Mouse (Mus musculus) left cerebral cortex, postnatal 14 days (tissue): ENCODE measurements around the gene Lsm2. TPM values are rescaled to one million over a fixed set of nuclear protein-coding genes. Genes with fewer than 3 reads are reported as not detected.
"Not testable (repeated sequence)": the region's sequence is repeated elsewhere in the genome, so short reads cannot be mapped to it uniquely, and the experiment has no call there.

Source experiments
- DNase-seq, 2 experiments: peaks; one replicate each; pipeline ENCODE4 v3.0.0; 2021 to 2022; ENCODE audit warnings: low spot score in 2 of 2, mixed read lengths in 1 of 2
- intact Hi-C: fragments of 180-260 bp; cut with DNase I; formaldehyde crosslinking; loops from one replicate; pipeline ENCODE4 v1.15.1; 2025
- total RNA-seq, 2 experiments: library from RNA; stranded (reverse); gene quantifications; 2 replicates each; pipeline ENCODE4 v1.2.3; 2021

Gene Lsm2
- total RNA-seq, 2 experiments from 2014 or later: 19.9 to 25.7 TPM

DNA sequence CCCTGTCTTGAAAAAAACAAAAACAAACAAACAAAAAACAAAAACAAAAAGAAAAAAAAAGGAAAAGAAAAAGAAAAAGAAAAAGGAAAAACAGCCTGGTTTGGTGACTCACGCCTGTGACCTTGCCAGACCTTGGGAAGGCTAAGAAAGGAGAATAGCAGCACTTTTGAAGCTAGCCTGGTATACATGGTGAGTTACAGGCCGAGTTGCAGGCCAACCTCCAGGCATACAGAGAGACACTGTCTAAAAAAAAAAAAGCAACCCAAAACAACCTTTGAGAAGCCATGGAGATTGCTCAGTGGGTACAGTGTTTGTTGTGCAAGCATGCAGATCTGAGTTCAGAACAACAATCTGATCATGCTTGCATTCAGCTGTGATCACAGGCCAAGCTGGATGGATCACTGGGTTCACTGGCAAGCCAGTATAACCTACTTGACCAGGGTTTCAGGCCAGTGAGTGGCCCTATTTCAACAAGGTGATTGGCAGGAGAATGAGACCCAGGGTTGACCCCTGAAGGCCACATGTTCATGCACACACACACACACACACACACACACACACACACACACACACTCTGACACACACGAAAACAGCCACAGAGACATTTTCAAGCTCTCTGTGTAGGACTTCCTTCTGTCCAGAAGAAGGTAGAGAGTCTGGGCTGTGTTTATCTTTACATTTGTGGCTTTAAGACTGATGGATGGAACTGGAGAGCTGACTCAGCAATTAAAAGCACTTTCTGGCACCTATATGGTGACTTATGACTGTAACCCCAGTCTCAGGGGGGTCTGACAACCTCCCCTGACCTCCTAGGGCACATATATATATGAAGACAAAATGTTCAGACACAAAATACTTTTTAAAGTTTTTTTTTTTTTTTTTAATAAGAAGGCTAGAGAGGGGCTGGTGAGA lies 5.8 kb upstream of the Lsm2 start:
- DNase-seq: no peak
- intact Hi-C loops: no loop called here

DNA sequence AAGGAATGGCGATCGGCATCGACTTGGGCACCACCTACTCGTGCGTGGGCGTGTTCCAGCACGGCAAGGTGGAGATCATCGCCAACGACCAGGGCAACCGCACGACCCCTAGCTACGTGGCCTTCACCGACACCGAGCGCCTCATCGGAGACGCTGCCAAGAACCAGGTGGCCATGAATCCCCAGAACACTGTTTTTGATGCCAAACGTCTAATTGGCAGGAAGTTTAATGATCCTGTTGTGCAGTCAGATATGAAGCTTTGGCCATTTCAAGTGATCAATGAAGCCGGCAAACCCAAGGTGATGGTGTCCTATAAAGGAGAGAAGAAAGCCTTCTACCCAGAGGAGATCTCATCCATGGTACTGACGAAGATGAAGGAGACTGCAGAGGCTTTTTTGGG lies 4.7 kb upstream of the Lsm2 start:
- intact Hi-C loops: no loop called here
- DNase-seq: no peak

DNA sequence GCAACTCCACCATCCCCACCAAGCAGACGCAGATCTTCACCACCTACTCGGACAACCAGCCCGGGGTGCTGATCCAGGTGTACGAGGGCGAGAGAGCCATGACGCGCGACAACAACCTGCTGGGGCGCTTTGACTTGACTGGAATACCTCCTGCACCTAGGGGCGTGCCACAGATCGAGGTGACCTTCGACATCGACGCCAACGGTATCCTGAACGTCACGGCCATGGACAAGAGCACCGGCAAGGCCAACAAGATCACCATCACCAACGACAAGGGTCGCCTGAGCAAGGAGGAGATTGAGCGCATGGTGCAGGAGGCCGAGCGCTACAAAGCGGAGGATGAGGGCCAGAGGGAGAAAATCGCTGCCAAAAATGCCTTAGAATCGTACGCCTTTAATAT lies 3.4 kb upstream of the Lsm2 start:
- intact Hi-C loops: no loop called here
- DNase-seq: no peak

DNA sequence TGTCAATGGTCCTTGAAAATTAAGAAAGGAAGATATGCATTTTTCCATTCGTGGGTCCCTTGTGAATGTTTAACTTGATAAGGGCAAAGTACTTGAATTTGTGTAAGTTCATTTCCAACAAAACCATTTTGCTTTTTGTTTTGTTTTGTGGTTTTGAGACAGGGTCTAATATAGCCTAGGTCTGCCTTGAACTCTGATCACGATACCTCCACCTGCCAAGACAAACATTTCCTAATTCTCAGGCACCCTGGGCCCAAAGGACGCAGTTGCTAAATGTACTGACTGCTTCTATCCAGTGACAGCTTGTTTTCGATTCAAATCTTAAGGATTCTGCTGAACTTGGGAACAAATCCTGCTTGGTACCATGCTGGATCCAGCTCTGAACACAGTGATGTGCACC lies 2.0 kb upstream of the Lsm2 start:
- intact Hi-C loops: loop anchor here (5.0 kb wide), 2 partner anchors 57 to 127 kb away; partner anchors contain the start of genes Nelfe and Skiv2l
- no peak for DNase-seq

DNA sequence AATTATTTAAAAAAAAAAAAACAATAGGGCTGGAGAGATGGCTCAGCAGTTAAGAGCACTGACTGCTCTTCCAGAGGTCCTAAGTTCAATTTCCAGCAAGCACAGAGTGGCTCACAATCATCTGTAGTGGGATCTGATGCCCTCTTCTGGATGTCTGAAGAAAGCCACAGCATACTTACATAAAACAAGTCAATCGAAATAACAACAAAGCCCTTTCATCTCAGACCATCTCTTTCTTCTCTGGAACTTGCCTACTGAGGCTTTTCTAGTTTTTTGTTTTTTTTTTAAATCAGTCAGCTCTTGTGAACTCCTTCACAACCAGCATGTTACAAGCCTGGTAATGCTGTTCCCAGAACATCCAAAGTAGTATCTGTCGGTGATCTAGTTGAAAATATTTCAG lies 1.0 kb upstream of the Lsm2 start:
- peak in 1 of 2 experiments; percentile 57 for DNase-seq
- intact Hi-C loops: loop anchor here (5.0 kb wide), 2 partner anchors 58 to 128 kb away; partner anchors contain the start of genes Nelfe and Skiv2l

DNA sequence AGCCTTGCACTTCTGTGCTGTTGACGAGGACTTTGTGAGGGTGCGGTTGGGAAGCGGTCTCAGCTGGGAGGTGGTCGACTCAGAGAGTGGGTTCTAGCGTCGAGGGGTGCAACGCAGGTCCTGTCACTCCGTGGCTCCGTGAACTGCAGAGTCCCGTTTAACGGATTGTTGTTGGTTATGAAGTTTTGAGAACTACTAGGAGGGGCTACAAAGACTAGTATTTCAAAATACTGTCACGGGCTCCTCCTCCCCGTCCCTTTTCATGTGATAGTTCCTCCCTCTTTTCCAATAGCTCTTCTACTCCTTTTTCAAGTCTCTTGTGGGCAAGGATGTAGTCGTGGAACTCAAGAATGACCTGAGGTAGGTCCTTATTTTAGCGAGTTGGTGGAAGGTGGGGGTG lies 666 bp downstream of the Lsm2 start:
- no peak for DNase-seq
- intact Hi-C loops: loop anchor here (2.0 to 5.0 kb wide), 3 partner anchors 30 to 130 kb away; partner anchors contain the start of genes Nelfe and Skiv2l

DNA sequence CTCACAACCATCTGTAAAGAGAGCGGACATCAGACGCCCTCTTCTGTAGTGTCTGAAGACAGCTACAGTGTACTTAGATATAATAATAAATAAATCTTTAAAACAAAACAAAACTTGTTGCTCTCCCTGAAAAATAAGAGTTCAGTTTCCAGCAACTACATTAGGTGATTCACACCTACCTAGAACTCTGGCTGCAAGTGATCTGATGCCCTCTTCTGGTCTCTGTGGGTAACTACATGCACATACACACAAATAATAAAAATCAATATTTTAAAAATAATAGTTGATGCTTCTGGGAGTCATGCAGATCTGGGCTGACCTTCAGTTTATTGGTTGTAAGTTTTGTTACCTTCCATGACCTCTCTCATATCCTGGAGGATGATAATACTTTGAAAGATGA lies 2.6 kb downstream of the Lsm2 start:
- peak in 1 of 2 experiments; percentile 23 for DNase-seq
- intact Hi-C loops: loop anchor here (5.0 kb wide), 2 partner anchors 62 to 132 kb away; partner anchors contain the start of genes Nelfe and Skiv2l

DNA sequence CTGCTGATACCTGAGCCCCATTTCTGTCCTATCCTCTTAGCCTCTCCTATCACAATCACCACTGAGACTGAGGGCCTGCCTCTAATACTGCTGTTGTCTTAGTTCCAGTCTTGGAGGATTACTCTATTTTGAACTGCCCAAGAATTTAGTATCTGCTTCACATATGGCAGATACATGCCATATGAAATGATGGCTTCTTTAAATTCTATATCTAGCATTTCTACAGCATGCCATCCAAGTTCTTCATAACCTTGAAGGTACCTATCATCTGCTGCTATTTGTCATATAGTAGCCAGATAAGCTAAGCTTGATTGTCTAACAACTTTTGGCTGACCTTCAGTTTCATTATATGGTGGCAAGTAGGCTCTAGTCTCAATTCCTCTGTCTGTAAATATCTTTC lies 13.1 kb downstream of the Lsm2 start:
- intact Hi-C loops: no loop called here
- DNase-seq: no peak

DNA sequence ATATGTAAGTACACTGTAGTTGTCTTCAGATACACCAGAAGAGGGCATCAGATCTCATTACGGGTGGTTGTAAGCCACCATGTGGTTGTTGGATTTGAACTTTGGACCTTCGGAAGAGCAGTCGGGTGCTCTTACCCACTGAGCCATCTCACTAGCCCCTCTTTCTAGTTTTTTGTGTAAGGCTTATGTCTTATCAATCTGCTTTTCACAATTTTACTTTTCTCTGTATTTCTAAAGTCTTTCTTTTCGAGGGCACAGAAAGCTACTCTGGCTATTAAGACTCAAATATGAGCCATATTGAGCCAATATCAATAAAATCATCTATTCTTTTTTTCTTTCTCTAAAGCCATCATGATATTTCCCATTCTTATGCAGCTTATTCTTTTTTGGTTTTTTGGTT lies 13.5 kb downstream of the Lsm2 start:
- intact Hi-C loops: not testable (repeated sequence)

DNA sequence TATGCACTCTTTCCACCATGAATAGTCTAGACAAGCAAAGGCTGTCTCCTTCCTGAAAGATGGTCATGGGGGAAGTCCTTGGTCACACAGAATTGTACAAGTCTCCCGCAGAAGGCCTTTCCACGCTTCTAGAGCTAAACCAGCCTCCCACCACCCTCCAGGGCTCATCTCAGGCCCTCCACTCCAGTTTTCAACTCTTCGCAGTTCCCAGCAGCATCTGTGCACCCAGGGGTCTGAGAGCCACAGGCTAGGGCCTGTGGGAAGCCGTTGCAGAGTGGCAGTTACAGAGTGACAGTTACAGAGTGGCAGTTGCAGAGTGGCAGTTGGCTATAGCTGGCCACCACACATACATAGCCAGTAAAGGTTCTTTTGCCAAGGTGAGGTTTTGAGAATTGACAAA lies 14.3 kb downstream of the Lsm2 start:
- intact Hi-C loops, DNase-seq: not testable (repeated sequence)

More for the DNA sequence above, 13.5 kb downstream of the Lsm2 start:
- DNase-seq: not testable (repeated sequence)

DNA sequence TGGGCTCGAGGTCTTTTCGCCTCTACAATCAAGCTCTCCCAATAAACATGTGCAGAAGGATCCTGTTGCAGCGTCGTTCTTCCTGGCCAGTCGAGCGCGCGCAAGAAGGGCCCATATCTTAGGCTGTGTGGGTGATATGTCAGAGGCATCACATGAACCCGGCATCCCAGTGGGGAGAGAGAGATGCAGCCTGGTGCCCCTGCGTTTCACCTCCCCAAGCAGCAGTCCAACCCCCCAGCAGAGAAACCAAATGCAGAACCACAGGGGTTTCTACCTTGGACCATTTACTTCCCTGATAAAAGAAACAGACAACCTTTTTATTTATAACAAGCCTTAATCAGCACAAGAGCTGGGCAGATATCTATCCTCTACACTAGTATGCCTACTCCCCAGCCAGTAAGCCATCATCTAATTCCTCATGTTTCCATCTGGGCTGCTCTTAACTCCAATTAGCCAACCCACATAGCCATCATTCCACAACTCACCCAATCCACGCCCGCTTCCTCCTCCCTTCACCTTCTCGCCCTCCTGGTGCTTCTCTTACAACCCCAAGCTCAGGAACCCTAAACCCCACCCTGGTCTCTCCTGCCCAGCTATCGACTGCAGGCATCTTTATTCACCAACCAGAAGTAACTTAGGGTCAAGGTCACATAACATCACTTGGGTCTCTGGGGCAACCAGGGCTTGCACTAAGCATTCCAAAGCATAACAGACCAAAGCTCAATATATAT lies 14.9 kb downstream of the Lsm2 start:
- DNase-seq: no peak
- intact Hi-C loops: no loop called here

DNA sequence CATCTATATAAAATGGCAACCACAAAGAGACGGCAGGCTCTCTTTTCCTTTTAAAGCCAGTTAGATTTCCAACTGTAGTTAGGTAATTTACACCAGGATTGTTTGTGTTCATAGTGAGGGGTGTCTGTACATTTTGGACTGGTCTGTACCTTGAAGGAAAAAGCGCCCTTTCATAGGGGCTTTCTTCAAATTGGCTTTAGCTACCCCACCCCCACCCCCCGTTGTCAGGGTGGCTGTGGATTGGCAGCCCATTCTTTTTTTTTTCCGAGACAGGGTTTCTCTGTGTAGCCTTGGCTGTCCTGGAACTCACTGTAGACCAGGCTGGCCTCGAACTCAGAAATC lies 15.5 kb downstream of the Lsm2 start:
- intact Hi-C loops: no loop called here
- no peak for DNase-seq

DNA sequence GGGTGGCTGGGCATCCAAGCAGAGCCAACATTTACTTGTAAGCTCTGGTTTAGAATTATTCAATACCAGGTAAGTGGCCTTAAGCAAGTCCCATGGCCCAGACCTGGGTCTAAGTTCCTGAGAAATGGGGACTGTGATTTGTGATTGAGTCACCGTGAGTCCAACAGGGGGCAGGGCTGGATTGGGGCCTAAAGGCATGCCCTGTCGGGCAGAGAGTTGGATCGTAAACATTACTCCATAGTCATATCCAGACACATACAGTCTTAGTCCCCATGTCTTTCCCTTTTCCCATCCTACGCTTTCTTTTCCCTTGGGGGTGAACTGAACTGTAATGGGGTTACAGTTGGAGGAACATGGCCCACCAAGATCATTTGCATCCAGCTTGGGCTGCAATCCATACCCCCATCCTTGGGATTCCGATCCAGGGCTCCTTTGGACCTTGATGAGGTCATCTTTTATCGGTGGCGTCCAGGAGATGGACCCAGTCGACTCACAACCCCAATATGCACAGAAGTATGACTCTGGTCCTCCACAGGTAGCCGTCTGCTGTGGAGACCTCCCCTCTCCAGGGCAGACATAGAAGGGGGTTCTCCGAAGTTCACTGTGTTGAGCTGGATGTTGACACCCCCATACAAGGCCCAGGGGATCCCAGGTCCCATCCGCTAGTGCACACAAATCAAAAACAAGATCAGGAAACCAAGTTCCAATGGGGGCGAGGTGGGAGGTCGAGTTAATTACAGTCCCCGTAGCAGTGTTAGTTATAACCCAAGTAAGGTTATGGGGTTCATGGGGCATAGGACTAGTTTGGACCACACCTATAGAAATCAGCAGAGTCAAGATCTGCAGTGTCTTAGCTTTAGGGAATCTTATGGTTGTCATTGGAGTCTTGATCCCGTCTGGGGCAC lies 17.1 kb downstream of the Lsm2 start:
- intact Hi-C loops: no loop called here

DNA sequence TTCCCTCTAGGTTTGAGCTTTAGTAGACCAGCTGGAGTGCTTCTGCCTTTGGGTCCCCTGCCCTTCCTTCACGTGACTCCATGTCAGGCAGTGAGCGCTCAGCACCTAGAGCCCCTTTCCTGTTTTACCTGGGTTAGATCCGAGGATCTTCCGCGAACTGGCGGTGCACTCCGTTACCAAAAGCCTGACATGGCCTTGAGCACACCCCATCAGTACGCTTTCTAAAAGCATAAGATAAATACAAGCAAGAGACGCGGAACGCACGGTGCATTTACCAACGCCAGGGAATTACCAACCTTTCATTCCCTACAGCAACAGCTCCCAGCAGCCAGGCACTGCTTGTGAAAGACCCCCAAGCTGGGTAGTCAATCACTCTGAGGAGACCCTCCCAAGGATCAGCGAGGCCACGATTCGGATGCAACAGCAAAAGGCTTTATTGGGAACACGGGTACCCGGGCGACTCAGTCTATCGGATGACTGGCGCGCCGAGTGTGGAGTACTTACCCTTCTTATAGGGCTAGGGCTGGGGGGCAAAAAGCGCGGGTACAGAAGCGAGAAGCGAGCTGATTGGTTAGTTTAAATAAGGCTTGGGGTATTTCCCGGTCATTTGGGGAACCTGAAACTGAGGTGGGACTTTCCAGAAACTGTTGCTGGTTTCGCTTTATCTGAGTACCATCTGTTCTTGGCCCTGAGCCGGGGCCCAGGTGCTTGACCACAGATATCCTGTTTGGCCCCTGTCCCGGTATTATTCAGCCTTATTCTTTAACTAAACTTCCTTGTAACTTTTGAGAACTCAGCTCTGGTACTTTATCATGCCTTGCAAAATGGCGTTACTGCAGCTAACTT lies 18.4 kb downstream of the Lsm2 start:
- intact Hi-C loops: loop anchor here (10.0 kb wide), 1 partner anchor 235 kb away; the partner anchor contains the start of genes Atp6v1g2 and Nfkbil1
- not testable (repeated sequence) for DNase-seq

More for the DNA sequence above, 17.1 kb downstream of the Lsm2 start:
- no peak for DNase-seq

DNA sequence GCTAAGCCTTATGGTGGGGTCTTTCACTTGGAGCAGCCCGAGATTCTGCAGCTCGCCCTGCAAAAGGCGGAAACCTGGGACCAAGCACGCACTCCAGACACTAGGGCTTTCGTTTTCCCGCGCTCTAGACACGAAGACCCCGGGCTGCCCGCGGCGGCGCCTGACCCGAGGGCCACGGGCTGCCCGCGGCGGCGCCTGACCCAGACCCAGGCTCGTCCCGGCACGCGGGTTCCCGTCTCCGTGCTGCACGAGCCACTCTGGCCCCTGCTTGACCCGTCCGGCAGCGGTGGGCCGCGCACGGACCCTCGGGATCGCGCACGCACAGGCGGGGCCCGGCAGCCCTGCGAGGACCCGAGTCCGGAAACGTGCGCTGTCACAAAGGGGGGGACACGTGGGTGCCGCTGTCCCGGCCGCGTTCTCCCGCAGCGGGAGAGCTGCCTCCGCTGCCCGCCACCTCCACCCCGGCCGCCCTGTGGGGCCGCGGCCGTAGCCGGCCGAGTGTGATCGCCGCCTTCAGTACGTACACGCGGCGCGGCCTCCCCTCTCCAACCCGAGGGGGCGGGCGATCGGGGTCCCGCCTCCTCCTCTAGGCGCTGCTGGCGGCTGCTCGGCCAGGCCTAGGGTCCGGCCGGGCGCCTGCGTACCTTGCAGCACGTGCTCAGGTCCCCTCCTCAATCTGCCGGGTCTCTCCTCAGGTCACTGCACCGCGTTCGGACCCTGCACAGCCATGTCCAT lies 19.2 kb downstream of the Lsm2 start, which contains the start of gene Vars:
Vars (plus strand) TSS at position 271 of the 735 bp plus-strand sequence.
- intact Hi-C loops: loop anchor here (10.0 kb wide), 1 partner anchor 234 kb away; the partner anchor contains the start of genes Atp6v1g2 and Nfkbil1
- peak; percentile 68 to 71 for DNase-seq

DNA sequence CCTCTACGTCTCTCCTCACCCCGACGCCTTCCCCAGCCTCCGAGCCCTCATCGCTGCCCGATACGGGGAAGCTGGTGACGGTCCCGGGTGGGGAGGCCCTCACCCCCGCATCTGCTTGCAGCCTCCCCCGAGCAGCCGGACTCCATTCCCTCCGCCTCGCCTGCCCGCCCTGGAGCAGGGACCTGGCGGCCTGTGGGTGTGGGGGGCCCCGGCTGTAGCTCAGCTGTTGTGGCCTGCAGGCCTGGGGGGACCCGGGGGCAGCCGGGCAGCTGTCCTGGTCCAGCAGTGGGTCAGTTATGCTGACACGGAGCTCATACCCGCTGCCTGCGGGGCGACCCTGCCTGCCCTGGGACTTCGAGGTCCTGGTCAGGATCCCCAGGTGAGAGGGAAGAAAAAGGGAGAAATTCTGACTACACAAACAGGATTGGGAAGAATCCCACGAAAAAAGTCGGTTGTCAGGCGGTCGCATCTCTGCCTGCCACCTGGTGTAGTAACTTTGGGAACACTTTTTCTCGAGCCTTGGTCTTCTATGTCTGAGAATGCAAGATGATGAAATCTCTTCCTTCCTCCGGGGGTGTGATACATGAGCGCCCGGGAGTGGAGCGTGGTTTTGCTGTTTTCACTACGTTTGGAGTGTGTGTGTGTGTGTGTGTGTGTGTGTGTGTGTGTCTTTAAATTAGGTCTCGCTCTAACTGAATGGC lies 19.9 kb downstream of the Lsm2 start:
- intact Hi-C loops: loop anchor here (10.0 kb wide), 1 partner anchor 233 kb away; the partner anchor contains the start of genes Atp6v1g2 and Nfkbil1
- DNase-seq: peak; percentile 38 to 73
